Mouse (Mus musculus): ENCODE results near the gene Coq8b.
A peak's percentile ranks its signal among the peaks of the same experiment; 100 is the strongest.

Coq8b gene

GRCm38 (mm10) chr7:27232781-27233281 lies at the start of gene Coq8b:
Gene Coq8b, plus strand, starts transcription at chr7:27233023.
- DNase-seq (ENCODE audit: extremely low spot score, low spot score) = peak; percentile 95

DNA sequence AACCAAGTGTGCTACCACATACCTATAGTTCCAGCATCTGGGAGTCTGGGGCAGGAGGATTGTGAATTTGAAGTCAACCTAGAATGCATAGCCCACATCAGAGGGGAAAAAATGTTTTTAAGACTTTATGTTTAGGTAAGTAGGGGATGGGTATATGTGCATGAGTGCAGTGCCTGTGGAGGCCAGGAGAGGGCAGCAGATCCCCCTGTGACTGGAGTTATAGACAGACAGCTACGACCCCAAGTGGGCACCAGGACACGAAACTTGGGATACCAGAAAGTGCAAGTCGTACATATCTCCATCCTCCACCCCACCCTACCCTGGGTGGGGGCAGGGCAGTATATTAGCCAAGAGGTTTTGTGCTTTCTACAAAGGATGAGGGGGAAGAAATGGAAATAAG lies 47.9 kb upstream of the Coq8b start:
- peak; percentile 64 for DNase-seq (ENCODE audit: extremely low spot score, low spot score)

- DNase-seq (ENCODE audit: extremely low spot score, low spot score) = no peak
Observed at GRCm38 (mm10) chr7:27185986-27186385, 46.8 kb upstream of the Coq8b start.

- DNase-seq (ENCODE audit: extremely low spot score, low spot score) = no peak
Observed at GRCm38 (mm10) chr7:27189271-27189931, 43.4 kb upstream of the Coq8b start.

DNA sequence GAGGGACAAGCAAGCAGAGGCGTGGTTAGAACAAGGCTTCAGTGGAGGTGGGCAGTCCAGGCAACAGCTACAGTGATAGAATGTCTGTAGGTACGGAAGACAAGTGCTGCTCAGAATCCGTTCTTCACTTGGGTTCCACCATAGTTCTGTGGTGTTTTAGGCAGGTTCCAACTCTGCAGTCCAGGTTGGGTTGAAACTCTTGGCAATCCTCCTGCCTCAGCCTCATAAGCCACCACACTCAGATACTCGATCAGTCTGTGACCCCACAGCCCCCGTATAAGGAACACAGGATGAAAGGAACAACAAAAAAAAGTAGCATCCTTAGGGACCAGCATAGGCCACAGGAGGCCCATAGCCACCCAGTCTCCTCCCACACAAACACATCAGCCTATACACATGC lies 40.4 kb upstream of the Coq8b start:
- no peak for DNase-seq (ENCODE audit: extremely low spot score, low spot score)

DNA sequence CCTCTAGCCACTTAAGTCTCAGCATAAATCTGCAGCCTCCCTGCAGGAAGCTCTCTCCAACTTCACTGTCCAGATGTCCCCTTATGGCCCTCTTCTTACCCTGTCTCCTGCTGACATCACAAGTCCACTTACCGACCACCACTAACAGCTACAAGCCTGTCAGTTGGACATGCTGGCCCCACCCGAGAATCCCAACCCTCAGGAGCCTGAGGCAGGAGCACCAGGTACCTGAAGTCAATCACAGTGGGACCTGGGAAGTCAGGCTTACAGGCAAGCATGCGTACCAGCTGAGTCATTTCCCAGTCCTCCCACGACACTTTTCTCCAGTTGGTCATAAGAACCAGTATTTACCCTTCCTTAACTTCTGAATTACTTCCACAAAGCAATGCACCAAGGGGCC lies 39.1 kb upstream of the Coq8b start:
- no peak for DNase-seq (ENCODE audit: extremely low spot score, low spot score)

GRCm38 (mm10) chr7:27195681-27196611 lies 36.9 kb upstream of the Coq8b start, which contains the start of the genes BC024978 and Snrpa:
Gene BC024978, plus strand, starts transcription at chr7:27195781.
Gene Snrpa, minus strand, starts transcription at chr7:27196271.
- peak; percentile 91 for DNase-seq (ENCODE audit: extremely low spot score, low spot score)

- no peak for DNase-seq (ENCODE audit: extremely low spot score, low spot score)
Observed at GRCm38 (mm10) chr7:27197136-27197535, 35.7 kb upstream of the Coq8b start.

DNA sequence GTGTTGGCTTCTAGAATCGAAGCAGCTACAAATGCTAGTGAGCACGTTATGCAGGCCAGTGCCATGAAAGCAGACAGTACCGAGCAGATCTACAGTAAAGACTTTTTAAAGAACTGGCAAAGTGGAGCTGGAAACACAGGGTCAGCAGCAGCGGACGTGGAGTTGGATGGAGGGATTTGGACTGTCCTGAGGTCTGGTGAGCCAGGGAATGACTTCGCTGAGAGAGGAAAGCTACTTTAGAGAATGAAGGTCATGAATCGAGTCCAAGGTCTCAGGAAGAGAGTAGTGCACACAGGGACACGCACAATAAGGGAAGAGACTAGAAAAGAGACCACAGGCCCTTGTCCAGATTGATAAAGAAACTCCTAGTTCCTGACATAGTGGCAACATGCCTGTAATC lies 35.2 kb upstream of the Coq8b start:
- no peak for DNase-seq (ENCODE audit: extremely low spot score, low spot score)

DNA sequence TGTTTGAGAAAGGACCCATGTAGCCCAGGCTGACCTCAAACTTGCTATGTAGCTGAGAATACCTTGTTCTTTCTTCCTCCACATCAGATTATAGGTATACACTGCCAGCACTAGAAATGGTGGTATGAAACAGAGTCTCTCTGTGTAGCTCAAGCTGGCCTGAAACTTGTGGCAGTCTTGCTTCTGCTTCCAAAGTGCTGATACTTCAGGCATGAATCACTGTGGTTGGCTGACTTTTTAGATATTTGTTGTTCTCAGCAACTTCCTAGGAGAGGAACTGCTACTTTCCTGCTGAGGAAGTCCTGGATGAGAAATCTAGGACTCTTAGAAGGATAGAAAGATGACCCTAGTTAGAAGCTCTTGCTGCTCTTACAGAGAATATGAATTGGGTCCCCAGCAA lies 34.5 kb upstream of the Coq8b start:
- no peak for DNase-seq (ENCODE audit: extremely low spot score, low spot score)

GRCm38 (mm10) chr7:27198779-27199178 lies 34.0 kb upstream of the Coq8b start:
- no peak for DNase-seq (ENCODE audit: extremely low spot score, low spot score)

DNA sequence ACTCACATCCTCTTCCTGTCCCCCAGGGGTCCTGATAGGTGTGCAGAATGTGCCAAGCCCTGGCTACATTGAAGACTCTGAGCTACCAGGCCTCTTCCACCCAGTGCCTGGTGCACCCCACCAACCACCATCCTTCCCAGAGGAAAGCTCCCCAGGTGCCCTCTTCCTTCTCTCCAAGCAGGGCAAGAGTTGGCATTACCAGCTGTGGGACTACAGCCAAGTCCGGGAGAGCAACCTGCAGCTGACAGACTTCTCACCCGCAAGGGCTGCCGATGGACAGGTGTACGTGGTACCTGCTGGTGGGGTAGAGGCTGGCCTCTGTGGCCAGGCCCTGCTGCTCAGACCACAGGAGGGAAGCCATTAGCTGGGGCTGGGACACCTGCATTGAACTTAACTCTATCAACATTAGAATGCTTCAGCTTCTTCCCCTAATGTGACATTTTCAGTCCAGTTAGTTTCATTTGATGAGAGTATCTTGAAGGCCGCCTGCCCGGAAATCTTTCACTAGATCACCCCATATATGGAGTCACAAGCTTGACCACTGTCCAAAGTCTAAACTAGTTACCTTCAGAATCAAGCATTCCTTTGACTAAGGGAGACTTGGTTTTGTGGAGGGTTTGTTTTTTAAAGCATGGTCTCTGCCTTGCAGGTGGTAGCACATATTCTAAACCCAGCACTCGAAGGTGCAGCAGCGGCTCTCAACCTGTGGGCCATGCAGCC lies 28.9 kb upstream of the Coq8b start:
- DNase-seq (ENCODE audit: extremely low spot score, low spot score) = no peak

DNA sequence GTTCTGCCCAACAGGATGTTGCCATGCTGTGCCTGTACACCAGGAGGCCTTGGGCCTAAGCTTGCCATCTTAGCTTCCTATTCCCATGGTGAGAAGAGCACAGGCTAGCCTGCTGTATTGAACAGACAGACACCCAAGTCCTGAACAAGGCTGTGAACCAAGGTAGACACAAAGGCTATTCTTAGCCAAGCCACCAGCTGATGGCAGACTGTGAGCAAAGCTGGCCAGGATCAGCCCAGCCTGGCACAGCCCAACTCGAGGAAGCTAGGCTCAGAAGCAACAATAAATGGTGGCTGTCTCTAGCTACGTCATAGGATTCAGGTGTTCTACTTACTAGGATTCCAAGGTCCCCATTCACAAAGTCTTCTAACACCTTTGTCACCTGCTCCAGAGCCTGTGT lies 20.2 kb upstream of the Coq8b start:
- DNase-seq (ENCODE audit: extremely low spot score, low spot score) = no peak

- no peak for DNase-seq (ENCODE audit: extremely low spot score, low spot score)
Observed at GRCm38 (mm10) chr7:27218586-27218985, 14.2 kb upstream of the Coq8b start.

- no peak for DNase-seq (ENCODE audit: extremely low spot score, low spot score)
Observed at GRCm38 (mm10) chr7:27219937-27220336, 12.9 kb upstream of the Coq8b start.

DNA sequence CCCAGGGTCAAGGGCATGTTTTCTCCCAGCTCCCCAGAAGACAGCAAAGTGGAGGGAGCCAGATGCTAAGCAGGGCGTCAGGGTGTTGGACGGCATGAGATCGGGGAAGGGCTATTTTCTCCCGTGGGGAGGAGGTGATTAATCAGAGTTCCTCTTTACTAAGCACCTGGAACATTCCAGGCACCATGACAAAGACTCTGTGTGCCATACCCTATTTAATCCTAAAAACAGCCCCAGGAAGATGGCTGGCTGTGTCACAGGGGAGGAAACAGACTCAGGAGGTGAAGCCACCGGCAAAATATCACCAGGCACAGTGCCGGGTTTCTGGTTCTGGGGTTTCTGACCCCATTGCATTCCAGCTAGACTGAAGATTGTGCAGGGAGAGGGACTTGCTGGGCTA lies 10.9 kb upstream of the Coq8b start:
- DNase-seq (ENCODE audit: extremely low spot score, low spot score) = no peak

DNA sequence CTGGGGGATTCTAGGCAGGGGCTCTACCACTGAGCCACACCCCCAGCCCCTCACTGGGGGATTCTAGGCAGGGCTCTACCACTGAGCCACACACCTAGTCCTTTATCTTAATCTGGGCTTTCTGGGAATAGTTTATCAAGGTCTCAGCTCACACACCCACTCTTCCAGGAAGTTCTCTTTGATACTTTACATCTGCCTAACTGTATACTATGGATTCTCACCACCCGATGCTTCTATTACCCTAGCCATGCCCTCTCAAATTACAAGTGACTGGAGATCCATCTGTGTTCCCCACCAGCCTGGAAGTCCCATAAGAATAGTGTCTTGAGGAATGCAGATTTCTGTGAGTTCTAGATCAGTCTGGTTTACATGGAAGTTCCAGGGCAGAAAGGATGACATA lies 10.3 kb upstream of the Coq8b start:
- DNase-seq (ENCODE audit: extremely low spot score, low spot score) = no peak

DNA sequence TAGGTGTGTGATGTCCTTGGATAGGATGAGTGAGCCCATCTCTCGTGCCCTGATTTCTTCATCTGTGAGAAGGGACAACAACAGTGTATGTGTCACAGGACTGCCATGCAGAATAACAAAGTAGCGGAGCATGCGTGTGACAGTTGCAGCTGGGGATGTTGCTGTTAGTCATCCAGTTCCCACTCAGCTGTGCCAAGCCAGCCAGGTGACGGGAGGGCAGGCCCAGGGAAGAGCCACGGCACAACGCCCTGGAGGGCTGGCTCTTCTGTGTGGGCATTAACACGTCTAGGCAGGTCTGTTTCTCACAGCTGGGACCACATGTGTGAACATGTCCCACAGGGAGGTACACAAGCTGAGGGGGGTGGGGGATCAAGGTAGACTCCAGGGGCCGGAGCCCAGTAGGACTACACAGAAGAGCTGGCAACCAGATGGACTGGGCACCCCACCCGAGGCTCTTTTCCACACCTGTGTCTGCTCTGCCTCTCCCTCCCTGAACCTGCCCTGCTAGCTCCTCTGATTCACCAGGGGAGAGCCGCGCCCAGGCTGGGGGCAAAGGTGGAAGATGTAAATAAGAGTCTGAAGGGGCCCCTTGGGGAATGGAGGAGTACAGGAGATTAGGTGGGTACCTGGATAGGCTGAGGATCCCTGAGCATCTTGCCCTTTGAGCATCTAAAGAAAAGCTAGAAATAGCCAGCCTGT lies 7.8 kb upstream of the Coq8b start:
- no peak for DNase-seq (ENCODE audit: extremely low spot score, low spot score)

- DNase-seq (ENCODE audit: extremely low spot score, low spot score) = no peak
Observed at GRCm38 (mm10) chr7:27227276-27227675, 5.5 kb upstream of the Coq8b start.

DNA sequence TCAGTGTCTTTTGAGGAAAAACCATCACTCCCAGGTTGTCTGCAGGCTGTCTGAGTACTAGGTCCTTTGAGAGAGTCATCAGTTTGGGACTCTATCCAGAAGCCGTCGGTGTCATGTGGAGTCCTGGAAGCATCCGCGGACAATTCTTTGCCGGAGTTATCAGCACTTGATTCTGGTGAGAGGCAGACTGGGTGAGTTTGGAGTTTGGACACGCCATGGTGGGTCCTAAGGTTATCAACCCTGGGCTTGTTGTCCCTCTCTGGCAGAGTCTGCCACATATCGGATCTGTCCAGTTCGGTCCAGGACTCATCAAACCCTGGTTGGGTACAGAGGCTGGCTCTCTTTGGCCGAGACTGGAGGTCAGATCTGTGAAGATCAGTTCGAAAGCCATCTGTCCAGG lies 5.1 kb upstream of the Coq8b start:
- no peak for DNase-seq (ENCODE audit: extremely low spot score, low spot score)

GRCm38 (mm10) chr7:27228281-27228821 lies 4.5 kb upstream of the Coq8b start, which contains the start of gene Itpkc:
Gene Itpkc, minus strand, starts transcription at chr7:27228661.
- peak; percentile 97 for DNase-seq (ENCODE audit: extremely low spot score, low spot score)

Data from neural tube, embryonic 10.5 days (tissue).